Mouse (Mus musculus) retina, postnatal 1 day (tissue): ENCODE results near the gene Cmtm1.
"Not testable (repeated sequence)": the region's sequence is repeated elsewhere in the genome, so short reads cannot be mapped to it uniquely, and the experiment has no call there.

Experiments used
- DNase-seq: peaks from one replicate; pipeline ENCODE4 v3.0.0-alpha.2; 2012

The Cmtm1 gene

DNA sequence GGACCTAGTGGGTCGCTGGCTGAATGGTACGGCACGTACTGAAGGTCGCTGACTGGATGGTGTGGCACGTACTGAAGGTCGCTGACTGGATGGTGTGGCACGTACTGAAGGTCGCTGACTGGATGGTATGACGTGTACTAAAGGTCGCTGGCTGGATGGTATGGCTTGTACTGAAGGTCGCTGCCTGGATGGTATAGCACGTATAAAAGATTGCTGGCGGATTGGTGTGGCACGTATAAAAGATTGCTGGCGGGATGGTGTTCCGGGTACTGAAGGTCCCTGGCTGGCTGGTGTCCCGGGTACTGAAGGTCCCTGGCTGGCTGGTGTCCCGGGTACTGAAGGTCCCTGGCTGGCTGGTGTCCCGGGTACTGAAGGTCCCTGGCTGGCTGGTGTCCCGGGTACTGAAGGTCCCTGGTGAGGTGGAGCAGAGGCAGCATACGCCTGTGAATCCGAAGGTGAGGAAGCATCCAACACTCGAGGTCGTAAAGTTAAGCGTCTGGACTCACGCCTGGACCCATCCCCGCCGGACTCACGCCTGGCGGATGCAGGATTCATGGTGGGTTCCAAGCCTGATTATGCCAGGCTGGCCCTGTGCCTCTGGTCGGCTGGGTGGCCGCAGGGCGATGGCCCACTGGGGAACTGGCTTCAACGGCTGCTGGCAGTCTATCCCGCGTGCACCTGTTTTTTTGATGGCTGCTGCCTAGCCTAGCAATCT is at the start of gene Cmtm1, which contains the start of gene Gm45711:
Gene Cmtm1 (minus strand): TSS at position 705 of the 715 bp plus-strand sequence.
Gene Gm45711 (minus strand): TSS at position 641 of the 715 bp plus-strand sequence.
- DNase-seq, result not testable (repeated sequence)

DNA sequence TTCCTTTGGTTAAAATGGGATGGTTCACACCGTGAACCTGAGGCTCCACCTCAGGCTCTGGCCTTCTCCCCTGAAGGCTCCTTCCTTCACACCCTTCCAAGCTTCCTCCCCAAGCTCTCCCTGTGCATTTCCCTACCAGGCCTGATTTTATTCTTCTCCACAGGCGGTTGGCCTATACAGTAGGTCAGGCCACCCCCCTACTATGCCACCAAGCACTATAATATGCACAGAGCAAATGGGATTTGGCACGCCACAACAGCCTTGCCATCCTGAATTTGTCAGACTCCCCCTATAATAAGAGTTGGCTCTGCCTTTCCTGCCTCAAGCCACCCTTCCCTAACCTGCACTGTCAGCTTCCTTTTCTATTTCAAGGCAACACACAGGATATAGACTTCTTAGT is 48.7 kb upstream of the Cmtm1 start:
- DNase-seq, result peak; percentile 72

DNA sequence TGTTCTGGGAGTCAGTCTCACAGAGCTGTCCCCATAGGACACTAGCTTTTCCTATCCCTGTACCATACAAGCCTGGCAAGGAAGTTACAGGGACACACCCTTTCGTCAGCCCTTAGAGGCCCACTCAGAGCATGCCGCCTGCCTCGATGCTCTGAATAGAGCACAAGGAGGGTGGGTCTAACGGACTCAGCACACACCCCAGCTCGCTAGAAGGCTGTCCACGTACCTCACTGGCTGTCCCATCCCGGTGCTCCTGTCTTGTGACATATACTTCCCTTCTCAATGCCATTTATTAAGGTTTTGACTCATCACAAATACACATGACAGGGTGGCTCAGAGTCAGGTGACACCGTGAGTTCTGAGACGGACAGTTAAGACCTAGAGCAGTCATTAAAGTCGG is 44.6 kb upstream of the Cmtm1 start:
- no peak for DNase-seq

DNA sequence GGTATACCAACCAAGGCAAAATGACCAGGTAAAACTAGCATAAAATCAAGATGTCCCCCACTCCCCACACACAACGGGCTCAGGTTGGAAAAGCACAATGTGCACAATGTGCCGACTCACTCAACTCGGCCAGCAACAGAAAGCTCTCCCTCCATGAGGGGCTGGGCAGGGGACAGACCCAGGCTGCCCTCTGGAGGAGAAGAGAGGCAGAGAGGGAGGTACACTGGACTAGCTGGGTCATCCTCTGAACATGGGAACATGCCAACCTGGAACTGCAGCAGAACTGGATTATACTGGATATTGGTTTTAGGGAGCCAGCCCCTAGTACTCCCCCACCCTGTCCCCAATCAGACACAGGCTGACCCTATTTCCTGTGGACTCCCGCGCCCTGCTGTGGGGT is 43.2 kb upstream of the Cmtm1 start:
- no peak for DNase-seq

DNA sequence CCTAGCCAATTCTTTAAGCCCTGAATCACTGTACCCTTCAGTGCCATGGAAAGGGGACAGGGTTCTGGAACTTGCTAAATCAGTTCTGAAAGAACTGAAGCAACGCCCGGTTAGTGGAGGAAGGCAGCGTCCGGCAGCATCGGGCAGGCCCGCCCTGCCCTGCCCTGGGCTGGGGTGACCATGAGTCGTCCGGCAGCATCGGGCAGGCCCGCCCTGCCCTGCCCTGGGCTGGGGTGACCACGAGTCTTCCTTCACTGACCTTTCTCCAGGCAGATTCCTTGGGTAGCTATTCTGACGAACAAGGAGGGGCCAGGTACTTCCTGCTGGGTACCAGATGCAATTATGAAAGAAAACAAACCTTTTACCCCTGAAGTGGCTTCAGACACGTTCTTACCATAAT is 40.1 kb upstream of the Cmtm1 start:
- no peak for DNase-seq

DNA sequence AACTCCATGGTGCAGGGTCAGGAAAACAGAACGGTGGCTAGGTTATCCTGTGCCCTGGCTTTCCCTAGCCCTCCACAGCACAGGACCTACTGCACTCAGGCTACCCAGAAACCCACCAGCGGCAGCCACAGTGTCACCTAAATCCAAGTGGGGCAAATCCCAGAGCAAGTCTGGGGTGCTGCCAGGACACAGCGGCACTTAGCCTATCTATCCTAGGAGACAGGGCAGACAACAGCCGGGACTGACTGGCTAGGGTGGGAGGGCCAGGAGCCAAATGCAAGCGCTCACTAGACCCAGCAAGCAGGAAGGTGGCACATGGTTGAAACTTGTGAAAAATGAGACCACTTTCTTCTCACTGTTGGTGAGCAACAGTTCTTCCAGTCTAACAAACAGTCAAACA is 39.0 kb upstream of the Cmtm1 start:
- no peak for DNase-seq

DNA sequence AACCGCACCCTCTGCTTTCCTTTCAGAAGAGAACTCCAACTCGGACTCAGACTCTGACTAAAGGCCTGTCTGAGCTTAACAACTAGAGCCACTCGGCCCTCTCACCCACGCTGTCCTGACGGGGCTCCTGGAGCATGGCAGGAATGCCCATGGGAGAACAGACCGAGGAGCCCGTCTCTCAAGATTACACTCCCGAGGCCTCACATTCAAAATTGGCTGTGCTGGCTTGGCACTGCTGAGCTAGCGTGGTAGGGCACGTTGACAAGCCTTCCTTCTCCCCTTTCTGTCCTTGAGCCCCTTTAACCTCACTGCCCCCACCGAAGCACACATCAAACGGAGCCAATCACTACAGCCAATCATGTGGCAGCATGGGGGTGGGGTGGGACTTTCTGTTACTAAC is 36.8 kb upstream of the Cmtm1 start:
- no peak for DNase-seq

DNA sequence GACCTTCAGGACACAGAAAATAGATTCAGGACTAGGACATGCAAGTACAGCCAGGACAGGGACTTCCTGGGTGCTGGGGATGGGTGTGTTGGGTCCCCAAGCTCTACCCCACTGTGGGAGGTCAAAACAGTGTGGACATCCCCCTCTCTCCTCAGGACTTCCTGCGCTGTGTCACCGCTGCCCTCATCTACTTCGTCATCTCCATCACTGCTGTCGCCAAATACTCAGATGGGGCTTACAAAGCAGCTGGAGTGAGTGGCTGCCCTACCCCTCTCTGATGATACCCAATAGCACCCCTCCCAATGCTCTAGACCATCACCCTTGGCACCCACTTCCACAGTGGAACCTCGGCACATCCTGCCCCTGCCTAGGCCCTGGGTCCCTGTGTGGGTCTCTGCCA is 34.7 kb upstream of the Cmtm1 start:
- DNase-seq, result no peak

DNA sequence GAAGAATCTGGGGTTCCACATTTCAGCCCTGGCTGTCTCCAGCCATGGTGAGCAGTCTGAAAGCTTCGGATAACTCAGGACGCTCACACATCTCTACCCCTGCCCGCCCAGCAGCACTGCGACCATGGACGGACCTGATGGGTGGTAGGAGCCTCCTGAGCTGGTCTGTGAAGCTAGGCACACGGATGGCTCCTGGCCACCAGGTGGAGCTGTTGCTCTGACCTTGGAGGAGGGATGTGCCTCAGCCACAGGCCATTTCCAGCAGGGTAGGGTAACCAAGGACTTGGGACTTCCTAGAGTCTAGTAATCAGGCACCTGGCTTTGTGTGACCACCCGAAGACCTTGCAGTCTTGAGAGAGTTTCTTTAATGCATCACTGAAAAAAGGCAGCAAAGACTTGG is 34.0 kb upstream of the Cmtm1 start:
- DNase-seq, result peak; percentile 90

DNA sequence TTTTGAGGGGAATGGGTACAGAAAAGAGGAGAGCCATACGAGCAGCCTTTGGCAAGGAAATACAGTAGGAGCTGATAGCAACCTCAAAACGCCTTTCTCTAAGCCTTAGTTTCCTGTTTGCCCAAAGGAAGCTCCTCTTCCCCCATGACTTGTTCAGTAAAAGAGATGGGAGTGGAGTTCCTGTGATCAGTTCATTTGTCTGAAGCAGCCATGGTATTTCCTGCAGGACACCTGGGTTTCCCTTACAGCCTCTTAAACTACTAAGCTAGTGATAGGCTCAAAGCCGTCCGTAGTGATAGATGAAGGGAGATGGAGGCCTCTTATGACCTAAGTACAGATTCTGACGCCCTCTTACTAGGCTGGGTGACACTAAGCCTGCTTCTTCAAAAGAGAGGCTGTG is 32.5 kb upstream of the Cmtm1 start:
- DNase-seq, result no peak

DNA sequence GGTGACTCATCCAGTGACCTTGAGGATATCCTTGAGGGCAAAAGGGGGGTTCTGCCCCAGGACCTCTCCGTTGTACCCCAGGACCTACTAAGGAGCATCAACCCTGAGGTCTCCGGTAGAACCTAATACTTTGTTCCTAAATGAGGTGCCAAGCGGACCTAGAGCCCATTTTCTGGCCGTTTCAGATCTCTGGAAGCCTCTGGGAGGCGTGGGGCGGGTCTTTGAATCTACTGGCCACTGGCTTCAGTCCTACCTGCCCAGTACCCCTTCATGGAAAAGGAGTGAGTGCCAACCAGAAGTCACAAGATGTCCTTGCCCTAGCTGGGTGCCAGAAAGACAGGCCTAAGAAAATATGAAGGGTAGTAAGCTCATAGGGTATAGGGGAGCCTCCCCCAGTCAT is 31.7 kb upstream of the Cmtm1 start:
- no peak for DNase-seq

DNA sequence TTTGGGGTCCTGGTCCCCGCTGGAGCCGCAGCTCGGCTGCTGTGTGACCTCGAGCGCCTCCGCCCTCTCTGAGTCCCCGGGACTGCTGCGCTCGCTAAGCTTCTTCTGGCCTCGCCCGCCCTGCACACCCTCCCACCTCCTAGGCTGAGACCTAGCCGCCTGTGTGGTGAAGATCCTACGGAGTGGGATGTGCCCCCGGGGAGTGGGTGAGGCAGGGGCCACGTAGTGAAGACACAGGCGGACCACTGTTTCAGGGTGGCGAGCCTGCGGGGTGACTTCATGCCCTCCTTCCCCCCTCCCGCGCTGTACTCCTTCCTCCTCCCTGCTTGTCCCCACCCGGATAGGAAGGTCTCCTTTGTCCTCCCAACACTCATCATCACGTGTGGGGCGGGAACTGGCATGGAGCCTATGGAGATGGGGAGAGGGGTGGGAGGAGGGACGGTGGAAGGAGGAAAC is 31.2 kb upstream of the Cmtm1 start:
- DNase-seq, result peak; percentile 93

DNA sequence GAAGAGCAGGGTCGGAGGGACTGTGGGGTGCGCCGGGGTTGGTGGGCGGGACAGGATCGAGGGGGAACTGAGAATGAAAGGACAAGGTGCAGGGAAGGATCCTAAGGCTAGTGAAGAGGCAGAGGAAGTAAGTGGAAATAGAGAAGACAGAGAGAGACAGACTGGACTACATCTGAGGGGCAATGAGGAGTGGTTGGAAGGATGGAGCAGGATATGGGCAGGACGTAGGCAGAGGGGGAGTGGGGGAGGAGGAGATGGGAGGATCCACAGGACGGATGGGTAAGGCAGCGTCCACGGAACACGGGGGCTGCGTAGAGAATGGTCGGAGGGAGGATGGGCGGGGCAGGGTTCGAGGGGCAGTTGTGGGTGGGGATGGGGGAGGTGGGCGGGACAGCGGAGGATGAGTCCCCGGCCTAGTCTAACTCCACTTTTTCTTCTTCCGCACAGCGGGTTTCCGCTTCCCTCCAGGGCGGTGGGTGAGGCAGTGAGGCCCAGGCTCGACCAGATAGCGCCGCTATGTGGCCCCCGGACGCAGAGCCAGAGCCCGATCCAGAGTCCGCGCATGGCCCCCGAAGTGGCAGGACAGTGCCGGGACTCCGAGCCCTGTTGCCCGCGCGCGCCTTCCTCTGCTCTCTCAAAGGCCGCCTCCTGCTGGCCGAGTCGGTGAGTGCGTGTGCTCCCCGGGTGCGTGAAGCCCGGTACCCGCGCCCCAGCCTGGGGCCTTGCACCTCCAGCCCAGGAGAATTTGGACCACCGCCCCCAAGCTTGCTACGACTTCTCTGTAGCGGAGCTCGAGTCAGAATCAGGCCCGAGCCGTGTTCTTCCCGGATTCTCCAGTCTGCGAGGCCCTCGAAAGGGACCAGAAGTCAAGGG is 30.5 kb upstream of the Cmtm1 start:
- peak; percentile 83 for DNase-seq

DNA sequence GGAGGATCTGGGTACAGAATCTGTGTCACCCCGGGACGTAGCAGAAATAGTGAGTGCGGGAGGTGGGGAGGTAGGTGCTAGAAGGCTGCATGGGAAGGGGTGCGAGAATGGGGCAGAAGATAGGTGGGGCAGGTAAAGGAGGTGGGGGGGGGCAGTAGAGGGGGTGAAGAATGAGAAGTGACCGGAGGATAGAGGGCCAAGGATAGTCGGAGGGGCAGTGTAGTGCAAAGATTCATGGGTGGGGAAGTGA is 30.0 kb upstream of the Cmtm1 start:
- peak; percentile 24 for DNase-seq

DNA sequence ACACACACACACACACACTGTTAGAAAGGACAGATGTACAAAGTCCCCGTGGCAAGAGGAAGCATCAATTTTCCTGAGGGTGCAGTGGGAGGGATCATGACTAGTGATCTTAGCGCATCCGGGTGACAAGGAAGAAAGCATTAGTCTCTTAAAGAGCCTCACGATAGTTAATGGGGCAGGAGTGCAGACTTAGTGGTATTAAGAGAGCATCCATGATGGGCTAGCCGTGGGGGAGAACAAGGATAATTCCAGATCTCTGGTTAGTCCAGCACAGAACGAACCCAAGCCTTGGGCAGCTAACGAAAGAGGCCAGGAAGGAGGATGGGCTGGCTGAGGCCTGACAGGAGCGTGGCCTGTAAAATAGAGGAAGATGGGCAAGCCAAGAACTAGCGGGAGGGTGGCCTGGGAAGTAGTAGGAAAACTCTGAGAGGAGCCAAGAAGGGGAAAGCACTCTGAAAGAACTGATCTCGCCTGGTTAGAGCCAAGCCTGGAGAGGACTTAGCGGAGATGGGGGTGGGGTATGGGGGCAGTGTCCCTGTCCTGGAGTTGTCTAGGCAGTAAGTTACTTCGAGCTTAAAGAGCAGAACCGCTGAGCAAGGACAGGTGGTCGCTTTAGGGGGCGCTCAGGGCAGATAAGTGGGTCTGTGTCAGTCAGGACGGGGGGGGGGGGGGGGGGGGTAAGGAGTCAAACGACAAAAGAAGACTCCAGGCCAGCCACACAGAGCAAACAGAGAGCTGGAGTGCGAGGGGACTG is 29.5 kb upstream of the Cmtm1 start, which contains the start of gene Cmtm3:
Gene Cmtm3 (plus strand): TSS at position 182 of the 754 bp plus-strand sequence.
- peak; percentile 34 for DNase-seq

DNA sequence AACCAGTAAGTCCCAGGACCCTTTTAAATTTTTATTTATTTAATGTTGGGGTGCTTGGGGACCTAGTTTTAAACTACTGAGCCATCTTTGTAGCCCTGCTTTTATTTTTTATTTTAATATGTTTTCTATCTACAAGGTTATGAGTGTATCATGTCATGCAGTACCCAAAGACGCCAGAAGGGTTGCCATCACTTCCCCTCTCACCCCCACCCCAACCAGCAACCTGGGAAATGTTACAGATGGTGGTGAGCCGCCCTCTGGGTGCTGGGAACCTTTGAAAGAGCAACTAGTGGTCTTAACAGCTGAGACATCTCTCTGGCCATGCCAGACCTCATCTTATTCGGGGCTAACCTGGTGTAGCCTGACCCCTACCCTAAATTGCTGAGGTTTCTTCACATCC is 27.9 kb upstream of the Cmtm1 start:
- peak; percentile 26 for DNase-seq

DNA sequence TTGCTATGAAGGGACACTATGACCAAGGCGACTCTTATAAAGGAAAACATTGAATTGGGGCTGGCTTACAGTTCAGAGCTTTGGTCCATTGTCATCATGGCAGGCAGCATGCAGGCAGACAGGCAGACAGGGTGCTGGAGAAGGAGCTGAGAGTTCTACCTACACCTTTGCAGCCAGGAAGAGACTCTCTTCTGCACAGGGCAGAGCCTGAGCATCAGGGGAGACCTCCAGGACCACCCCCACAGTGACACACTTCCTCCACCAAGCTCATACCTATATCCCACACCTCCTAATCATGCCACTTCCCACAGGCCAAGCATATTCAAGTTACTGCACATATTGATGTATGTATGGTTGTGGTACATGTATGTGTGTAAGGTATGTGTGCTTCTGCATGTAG is 26.9 kb upstream of the Cmtm1 start:
- no peak for DNase-seq

DNA sequence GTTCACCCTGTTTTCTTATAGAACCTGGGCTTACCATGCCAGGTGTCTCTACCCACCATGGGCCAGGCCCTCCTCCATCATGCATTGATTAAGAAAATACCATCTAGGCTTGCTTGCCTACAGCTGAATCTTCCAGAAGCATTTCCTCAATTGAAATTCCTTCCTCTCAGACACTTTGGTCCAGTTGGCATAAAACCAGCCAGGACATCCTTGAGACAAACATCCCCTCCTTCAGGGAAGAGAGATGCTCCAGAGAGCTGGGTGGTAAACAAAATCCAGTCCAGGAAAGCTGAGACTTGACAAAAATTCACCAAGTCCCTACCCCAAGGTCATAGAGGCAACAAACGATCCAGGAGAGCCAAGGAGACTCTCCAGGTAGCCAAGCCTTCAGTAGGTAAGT is 24.3 kb upstream of the Cmtm1 start:
- DNase-seq, result no peak

DNA sequence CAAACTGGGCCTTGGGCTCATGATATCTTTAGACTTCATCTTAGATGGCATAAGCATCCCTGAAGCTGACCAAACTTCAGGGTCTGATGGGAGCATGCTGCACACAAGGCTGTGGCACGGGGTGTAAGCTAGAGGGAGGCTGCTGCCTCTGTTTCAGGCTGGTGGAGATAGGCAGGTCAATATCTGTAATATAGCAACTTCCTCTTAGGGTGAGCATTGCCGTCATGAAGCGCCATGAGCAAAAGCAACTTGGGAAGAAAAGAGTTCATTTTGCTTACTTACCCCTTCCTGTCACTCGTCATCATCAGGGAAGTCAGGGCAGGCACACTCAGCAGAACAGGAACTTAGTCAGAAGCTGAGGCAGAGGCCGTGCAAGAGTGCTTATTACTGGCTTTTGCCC is 23.8 kb upstream of the Cmtm1 start:
- no peak for DNase-seq

DNA sequence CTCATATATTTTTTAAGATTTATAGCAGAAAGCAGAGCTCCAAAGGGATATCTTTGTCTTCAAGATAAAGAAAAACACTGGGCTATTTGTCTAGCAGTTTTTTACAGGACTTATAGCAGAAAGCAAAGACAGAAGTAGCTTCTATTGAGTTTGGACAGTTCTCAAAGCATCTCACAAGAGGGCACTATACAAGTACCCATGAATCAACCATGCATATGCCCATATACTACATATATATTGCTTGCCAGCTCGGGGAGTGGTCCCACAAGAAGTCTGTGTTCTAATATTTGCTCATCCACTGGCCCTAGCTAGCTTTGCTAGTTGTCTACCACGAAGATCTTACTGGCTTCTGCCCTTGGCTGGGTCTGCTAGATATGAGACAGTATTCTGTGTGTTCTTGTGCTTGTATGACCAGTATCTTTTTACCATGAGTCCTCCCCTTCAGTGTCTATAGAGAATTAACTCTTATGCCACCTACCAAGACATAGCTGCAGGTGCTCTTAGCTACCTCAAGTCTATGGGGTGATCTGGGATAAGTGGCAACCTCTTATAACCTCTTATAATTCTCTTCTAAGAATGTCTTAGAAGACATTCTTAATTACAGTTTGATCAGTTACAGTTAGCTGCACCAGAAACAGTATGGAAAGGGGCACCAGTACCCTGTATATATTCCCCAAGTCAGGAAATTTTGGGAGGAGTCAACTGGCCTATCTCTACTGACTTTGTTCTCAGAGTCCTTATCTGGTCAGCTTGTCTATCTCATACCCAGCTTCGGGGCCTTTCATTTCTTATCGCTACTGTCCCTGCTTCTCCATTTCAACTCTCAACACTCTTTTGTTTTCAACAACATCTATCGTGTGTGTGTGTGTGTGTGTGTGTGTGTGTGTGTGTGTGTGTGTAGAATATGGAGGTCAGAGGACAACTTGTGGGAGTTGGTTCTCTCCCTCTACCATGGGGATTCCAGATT is 23.0 kb upstream of the Cmtm1 start:
- DNase-seq, result no peak

DNA sequence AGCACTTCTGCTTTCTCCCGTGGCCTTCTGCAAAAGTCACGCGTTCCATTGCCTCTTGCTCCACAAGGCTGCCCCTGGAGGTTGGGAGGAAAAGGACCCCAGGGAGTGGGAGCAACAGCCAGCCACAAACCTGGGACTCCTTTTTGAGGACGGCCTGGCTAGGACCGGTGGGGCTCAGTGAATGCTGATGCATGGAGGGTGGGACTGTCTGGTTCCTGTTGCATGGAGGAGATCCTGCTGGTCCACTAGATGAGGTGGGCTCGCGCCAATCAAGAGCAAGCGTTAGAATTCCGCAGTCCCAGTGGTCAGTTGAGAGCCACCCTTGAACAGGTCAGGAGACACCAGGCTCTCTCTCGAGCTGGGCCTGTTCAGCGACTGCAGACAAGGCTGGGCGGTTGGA is 12.0 kb upstream of the Cmtm1 start, which contains the start of gene Cmtm2b:
Gene Cmtm2b (plus strand): TSS at position 301 of the 400 bp plus-strand sequence.
- not testable (repeated sequence) for DNase-seq

DNA sequence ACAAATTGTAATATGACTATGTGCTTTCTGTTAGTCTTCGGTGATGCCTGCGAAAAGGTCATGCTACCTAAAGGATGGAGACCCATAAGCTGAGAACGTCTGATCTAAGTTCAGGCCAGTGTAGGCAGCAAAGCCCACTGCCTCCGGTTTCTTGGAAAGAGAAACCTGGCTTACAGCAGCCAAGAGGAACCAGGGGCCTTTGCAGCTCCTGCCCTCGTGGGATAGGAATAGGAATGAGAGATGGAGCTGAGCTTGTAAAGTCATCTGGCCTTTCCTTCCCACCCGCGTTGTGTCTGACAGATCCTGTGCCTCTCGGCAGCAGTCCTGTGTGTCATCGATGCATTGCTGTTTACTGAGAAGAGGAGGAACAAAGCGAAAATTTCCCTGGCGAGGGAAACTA is 11.3 kb upstream of the Cmtm1 start, which contains the start of gene Gm11020:
Gene Gm11020 (plus strand): TSS at position 301 of the 400 bp plus-strand sequence.
- DNase-seq, result not testable (repeated sequence)
